Mouse (Mus musculus) lung, postnatal 25 days (tissue): ENCODE measurements at regions not wholly inside any gene's neighbourhood (a gene's known extent, or its start where the extent isn't known, plus 50 kb on each side); places are given as distances from the start of the nearest gene placed in this dataset.

ENCODE experiments used
- DNase-seq: peaks from one replicate; pipeline ENCODE4 v3.0.0; 2022; ENCODE audit warnings: low spot score

DNA sequence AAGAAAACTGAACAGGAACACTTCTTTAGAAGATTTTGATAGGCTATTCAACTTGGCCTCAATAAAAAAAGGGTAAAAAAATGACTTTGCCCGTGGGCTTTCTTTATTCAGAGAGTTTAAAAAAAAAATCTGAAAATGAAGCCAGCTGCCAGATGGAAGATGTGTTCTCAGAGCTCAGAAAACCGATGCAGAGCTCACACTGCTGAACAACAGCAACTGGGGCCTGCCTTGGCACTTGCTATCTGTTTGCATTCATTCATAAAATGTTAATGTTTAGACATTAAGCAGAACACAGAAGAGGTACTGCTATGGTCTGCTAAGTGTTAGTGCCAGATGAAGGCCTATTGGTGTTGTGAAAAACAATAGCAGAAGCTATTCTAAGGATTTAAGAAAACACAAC is 173.8 kb upstream of the Smc2 start:
- no peak for DNase-seq

DNA sequence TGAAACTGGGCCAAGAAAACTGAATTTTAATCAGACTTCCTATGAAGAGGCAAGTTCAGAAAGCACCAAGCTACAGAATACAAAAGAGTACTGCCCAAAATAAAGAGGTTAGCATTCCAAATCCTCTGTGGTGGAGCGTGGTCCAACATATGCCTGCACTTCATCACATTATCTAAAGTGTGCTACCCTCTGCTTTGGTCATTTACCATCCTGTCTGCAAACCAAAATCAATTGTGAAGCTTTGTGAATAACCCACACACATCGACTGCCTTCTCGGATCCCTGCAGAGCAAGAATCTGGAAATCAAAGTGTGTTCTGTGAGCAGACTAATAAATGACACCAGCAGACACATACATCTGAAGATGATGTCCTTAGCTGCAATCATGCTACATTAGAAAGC is 156.6 kb upstream of the Smc2 start:
- DNase-seq: no peak

DNA sequence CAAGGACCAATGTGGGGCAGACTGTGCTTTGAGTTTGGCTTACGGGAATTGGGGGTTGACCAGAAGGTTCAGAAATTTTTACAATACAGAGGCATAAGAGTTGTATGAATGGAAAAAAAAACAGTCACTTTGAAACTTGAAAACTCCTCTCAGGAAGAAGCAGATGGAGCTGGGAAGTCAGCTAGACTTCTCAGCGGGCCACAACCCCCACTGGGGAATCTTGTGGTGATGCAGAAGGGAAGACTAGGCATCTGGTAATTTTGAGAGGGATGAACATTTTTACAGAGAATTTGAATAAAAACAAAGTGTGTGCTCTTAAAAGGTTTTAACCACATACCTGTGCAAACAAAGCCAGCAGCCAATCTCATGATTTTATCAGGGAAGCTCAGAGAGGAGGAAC is 154.1 kb upstream of the Smc2 start:
- no peak for DNase-seq

DNA sequence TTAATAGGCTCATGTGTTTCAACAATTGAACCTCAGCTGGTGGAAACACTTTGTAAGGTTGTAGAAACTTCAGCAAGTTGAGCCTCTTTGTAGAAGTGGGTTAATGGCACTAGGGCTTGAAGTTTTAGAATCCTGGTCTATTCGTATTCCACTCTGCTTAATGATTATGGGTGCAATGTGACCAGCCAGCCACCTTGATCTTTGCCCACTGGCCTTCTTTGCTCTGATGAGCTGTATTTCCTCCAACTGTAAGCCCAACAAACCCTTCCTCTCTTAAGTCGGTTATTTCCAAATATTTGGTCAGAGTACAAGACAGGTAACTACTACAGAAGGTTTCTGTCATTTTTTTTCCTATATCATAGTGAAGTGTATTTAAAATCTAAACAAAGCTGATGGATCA is 145.4 kb upstream of the Smc2 start:
- no peak for DNase-seq

GRCm38 (mm10) chr4:52299226-52299625 is 139.8 kb upstream of the Smc2 start:
- no peak for DNase-seq

- no peak for DNase-seq
Measured at GRCm38 (mm10) chr4:52301653-52302052, 137.4 kb upstream of the Smc2 start.

GRCm38 (mm10) chr4:52324300-52324699 is 114.7 kb upstream of the Smc2 start:
- no peak for DNase-seq

GRCm38 (mm10) chr4:52331361-52331951 is 107.6 kb upstream of the Smc2 start:
- no peak for DNase-seq

DNA sequence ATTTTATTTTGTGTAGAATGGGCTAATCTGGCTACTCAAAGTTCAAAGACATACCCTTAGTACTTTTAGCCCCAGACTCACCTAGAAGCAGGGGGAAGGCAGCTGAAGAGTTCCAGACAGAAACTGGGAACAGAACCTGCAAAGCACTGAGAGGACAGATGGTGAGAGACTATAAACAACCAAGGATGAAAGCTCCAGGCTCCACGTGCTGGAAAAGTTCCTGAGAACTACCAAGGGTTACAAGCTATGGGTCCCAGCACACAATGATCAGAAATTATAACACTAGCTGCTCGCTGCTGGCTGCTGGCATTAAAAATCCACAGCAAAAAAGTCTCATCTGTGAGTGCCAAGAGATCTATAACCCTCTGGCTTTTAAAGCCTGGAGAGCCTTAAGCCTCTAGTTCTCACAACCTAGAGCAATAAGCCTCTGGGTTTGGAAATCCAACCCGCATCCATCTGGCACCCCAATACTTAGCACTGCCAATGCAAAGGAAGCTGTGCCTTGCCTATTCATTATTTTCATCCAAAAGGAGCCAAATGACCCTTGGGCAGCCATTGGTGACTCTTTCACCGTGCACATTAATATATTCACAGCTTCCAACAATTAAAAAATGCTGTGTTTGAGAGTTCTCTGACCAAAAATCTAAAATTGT is 102.6 kb upstream of the Smc2 start:
- DNase-seq: no peak

- no peak for DNase-seq
Measured at GRCm38 (mm10) chr4:52341245-52341644, 97.8 kb upstream of the Smc2 start.

- DNase-seq: peak; percentile 7
Measured at GRCm38 (mm10) chr4:52361751-52362150, 77.3 kb upstream of the Smc2 start.

DNA sequence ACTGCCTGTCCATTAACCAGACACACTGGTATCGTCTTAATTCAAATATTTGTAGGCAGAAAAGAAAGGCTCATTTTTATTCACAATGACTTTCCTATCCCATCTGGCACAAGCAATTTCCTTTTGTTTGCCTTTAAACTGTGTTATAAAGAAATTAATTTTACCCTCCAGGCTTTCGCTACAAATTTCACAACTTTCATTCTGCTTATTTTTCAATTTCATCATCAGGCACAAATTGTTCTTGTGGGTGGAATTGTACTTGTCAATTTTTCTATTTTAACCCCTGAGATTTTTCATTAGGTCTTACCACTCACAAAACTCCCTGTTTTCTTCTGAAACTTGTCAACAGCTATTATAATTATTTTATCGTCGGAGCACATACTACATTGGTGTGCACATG is 73.2 kb upstream of the Smc2 start:
- DNase-seq: no peak

GRCm38 (mm10) chr4:52368527-52368926 is 70.5 kb upstream of the Smc2 start:
- DNase-seq: peak; percentile 5
